Mouse (Mus musculus): ENCODE measurements around the gene Dsn1.

Gene Dsn1

DNA sequence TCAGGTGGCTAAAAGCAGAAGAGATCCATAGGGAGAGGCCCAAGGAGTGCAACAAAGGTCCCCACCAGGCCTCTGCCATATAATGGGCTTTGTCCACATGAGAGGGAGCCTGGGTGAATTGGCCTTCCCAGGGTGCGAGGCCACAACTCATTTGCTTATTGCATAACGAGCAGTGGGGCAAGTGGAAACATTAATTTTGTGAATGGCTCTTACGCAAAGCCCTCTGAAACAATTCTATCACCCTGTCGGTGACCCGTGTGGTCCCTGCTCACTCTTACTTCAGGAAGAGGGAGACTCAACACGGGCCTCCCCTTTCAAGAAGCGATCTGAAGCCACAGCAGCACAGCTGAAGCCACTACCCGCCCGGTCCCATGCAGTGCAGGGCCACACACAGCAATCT lies 30.3 kb upstream of the Dsn1 start:
- ChIA-PET CTCF (interaction anchor here in 2 of 4 experiments (0.6 to 1.0 kb wide), 2 partner anchors 12 to 223 kb away, joined by 3 read pairs; no protein-coding TSS in a partner anchor), POLR2A (interaction anchor here in 3 of 4 experiments (0.6 to 1.7 kb wide), 6 partner anchors 10 to 242 kb away, joined by 3 to 7 read pairs (median 4); no protein-coding TSS in a partner anchor)

DNA sequence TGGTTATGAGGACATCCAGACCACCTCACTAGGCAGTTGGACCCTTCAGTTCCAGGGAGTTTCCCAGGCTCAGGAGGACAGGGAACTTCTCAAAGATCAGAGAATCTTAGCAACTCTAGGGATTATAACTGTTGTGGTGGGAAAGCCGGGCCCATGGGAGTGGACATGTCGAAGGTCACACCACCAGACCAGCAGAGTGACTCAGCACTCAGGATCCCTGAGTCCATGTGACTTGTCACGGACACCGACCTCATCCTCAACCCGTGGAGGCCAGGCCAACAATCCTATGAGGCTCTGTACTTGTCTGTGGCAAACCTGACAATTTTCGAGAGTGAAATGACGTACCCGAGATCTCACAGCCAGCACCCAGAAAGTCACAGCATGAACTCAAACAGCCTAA lies 29.4 kb upstream of the Dsn1 start:
- CTCF ChIA-PET: interaction anchor here in 3 of 4 experiments (0.6 to 1.3 kb wide), 5 partner anchors 8 to 261 kb away, joined by 3 to 10 read pairs (median 3); partner anchors contain the start of gene Myl9 (in 1 of the 3)
- POLR2A ChIA-PET: interaction anchor here in 2 of 4 experiments (0.6 to 1.7 kb wide), 5 partner anchors 9 to 353 kb away, joined by 3 to 7 read pairs (median 3); no protein-coding TSS in a partner anchor

DNA sequence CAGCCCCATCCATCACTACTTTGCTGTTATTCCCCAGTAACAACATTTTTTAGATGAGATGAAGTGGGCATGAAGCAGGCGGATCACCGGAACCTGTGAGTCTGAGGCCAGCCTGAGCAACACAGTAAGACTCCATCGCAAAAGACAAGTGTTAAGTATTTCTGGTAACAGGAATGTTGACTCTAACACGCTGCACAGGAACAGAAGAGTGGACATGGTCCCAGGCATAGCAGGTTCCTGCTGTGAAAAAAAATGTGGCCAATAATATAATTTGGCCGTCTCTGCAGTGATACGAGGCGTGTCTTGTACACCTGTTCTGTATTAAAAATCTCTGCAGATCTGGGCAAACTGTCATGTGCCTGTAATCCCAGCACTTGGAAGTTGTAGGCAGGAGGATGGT lies 28.4 kb upstream of the Dsn1 start:
- ChIA-PET CTCF (interaction anchor here in 1 of 4 experiments (0.7 to 1.3 kb wide), 2 partner anchors 14 to 956 kb away, joined by 3 to 4 read pairs; no protein-coding TSS in a partner anchor), POLR2A (interaction anchor here in 1 of 4 experiments (0.7 to 1.7 kb wide), 2 partner anchors 8 to 46 kb away, joined by 3 to 7 read pairs; no protein-coding TSS in a partner anchor)

- CTCF ChIA-PET: interaction anchor here (0.5 to 2.5 kb wide), 57 partner anchors 9 to 250 kb away, joined by 3 to 30 read pairs (median 4); partner anchors contain the start of genes Dsn1 (in 1 of the 4), Rab5if (in 1 of the 4) and Sla2 (in 1 of the 4)
- POLR2A ChIA-PET: interaction anchor here in 3 of 4 experiments (0.6 to 2.8 kb wide), 14 partner anchors 9 to 79 kb away, joined by 3 to 14 read pairs (median 4); partner anchors contain the start of gene Dsn1 (in 1 of the 3)
These were observed 23.9 kb upstream of the Dsn1 start for GRCm38 (mm10) chr2:157030804-157031203.

GRCm38 (mm10) chr2:157028261-157028660 lies 21.3 kb upstream of the Dsn1 start:
- POLR2A ChIA-PET: interaction anchor here in 2 of 4 experiments (1.3 to 2.9 kb wide), 6 partner anchors 8 to 176 kb away, joined by 3 to 12 read pairs (median 6); partner anchors contain the start of genes Dsn1 (in 1 of the 2) and Rbl1 (in 1 of the 2)
- CTCF ChIA-PET: interaction anchor here in 2 of 4 experiments (0.5 to 1.7 kb wide), 3 partner anchors 12 to 1947 kb away, joined by 5 to 8 read pairs (median 6); no protein-coding TSS in a partner anchor

GRCm38 (mm10) chr2:157027106-157028008 lies 20.4 kb upstream of the Dsn1 start:
- POLR2A ChIA-PET: interaction anchor here in 2 of 4 experiments (0.9 to 2.9 kb wide), 15 partner anchors 9 to 177 kb away, joined by 3 to 12 read pairs (median 4); partner anchors contain the start of genes Dsn1 (in 2 of the 2) and Rbl1 (in 1 of the 2)
- CTCF ChIA-PET: interaction anchor here in 3 of 4 experiments (0.5 to 1.7 kb wide), 3 partner anchors 17 to 144 kb away, joined by 4 to 7 read pairs (median 6); no protein-coding TSS in a partner anchor

GRCm38 (mm10) chr2:157021156-157021555 lies 14.2 kb upstream of the Dsn1 start:
- CTCF ChIA-PET: interaction anchor here (0.5 to 2.1 kb wide), 9 partner anchors 8 to 178 kb away, joined by 3 to 26 read pairs (median 4); no protein-coding TSS in a partner anchor
- POLR2A ChIA-PET: interaction anchor here in 3 of 4 experiments (0.6 to 2.5 kb wide), 25 partner anchors 9 to 574 kb away, joined by 3 to 19 read pairs (median 4); partner anchors contain the start of genes Dsn1 (in 2 of the 3), Rbl1 (in 1 of the 3) and Tgif2 (in 1 of the 3)

DNA sequence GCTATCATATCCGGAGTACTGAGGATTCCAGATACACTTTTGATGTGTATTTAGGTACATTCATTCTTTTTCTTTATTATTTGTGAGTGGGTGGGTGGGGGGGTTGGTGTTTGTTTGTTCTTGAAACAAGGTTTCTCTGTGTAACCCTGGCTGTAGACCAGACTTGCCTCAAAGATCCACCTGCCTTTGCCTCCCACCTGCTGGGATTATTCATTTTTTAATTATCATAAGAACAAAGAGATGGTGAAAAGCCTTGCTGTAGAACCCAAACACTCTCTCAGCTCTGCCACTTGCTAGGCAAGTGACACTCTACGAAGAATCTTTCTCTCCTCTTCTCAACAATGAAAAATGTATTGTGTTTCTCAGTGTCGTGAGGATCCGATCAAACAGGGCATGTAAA lies 12.3 kb upstream of the Dsn1 start:
- ChIA-PET POLR2A (interaction anchor here (0.6 to 4.4 kb wide), 12 partner anchors 9 to 828 kb away, joined by 3 to 23 read pairs (median 4); partner anchors contain the start of genes Dsn1 (in 2 of the 4) and Ndrg3 (in 1 of the 4)), CTCF (interaction anchor here in 3 of 4 experiments (0.7 to 2.9 kb wide), 6 partner anchors 10 to 157 kb away, joined by 3 to 11 read pairs (median 4); partner anchors contain the start of gene Rab5if (in 1 of the 3))

GRCm38 (mm10) chr2:157016529-157017270 lies 9.7 kb upstream of the Dsn1 start:
- CTCF ChIA-PET: interaction anchor here (0.5 to 2.9 kb wide), 9 partner anchors 10 to 392 kb away, joined by 3 to 11 read pairs (median 3); partner anchors contain the start of gene Dsn1 (in 1 of the 4)
- POLR2A ChIA-PET: interaction anchor here in 3 of 4 experiments (0.6 to 4.4 kb wide), 8 partner anchors 10 to 622 kb away, joined by 3 to 23 read pairs (median 4); partner anchors contain the start of genes Dsn1 (in 3 of the 3) and Rab5if (in 1 of the 3)

GRCm38 (mm10) chr2:157012341-157012740 lies 5.4 kb upstream of the Dsn1 start:
- CTCF ChIA-PET: no interaction called here

DNA sequence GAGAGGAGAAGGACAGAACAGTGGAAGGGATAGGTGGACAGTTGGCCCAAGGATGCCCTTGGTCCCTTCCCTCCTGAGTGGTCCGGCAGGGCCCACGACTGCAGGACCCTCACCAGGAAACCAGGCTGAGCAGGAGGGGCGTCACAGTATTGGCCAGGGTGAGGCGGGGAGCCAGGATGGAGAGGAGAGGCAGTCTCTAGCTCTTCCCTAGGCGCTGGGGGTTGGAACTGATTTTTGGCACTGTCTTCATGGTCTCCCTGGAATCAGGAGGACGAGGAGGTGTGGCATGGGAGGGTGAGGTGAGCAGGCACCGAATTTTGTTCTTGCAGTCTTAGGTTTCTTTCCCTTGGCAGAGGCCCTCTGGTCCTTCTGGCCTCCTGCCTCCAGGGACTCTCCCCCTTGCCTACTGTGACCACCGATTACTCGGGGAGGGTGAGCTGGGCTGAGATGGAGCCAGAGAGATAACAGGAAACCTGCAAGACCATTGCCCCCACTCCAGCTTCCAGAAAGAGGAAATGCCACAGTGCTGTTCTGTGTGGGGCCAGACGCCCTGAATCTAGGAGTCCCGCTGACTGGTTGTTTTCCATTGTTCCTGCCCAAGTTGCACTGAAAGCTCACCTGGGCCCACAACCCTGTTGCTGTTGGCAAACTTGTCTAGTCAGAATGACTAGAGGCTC lies 3.8 kb upstream of the Dsn1 start:
- CTCF ChIA-PET: interaction anchor here in 3 of 4 experiments (0.6 to 2.0 kb wide), 4 partner anchors 16 to 201 kb away, joined by 3 to 8 read pairs (median 3); no protein-coding TSS in a partner anchor
- POLR2A ChIA-PET: interaction anchor here in 3 of 4 experiments (0.5 to 2.5 kb wide), 13 partner anchors 8 to 432 kb away, joined by 3 to 10 read pairs (median 4); no protein-coding TSS in a partner anchor

More at GRCm38 (mm10) chr2:157012341-157012740, 5.4 kb upstream of the Dsn1 start:
- POLR2A ChIA-PET: interaction anchor here in 2 of 4 experiments (0.6 to 2.5 kb wide), 5 partner anchors 9 to 571 kb away, joined by 3 to 10 read pairs (median 3); no protein-coding TSS in a partner anchor

GRCm38 (mm10) chr2:157010121-157010520 lies 3.2 kb upstream of the Dsn1 start:
- CTCF ChIA-PET: interaction anchor here in 2 of 4 experiments (0.5 to 2.0 kb wide), 3 partner anchors 17 to 198 kb away, joined by 3 to 8 read pairs (median 6); no protein-coding TSS in a partner anchor
- POLR2A ChIA-PET: interaction anchor here in 2 of 4 experiments (0.5 to 2.2 kb wide), 10 partner anchors 9 to 433 kb away, joined by 3 to 6 read pairs (median 4); no protein-coding TSS in a partner anchor

GRCm38 (mm10) chr2:157008509-157008908 lies 1.6 kb upstream of the Dsn1 start:
- ChIA-PET POLR2A (interaction anchor here in 3 of 4 experiments (0.6 to 3.0 kb wide), 10 partner anchors 8 to 607 kb away, joined by 3 to 23 read pairs (median 4); no protein-coding TSS in a partner anchor), CTCF (no interaction called here)

- ChIA-PET CTCF (interaction anchor here in 3 of 4 experiments (0.6 to 1.7 kb wide), 4 partner anchors 10 to 127 kb away, joined by 3 to 4 read pairs (median 3); no protein-coding TSS in a partner anchor), POLR2A (interaction anchor here in 3 of 4 experiments (0.6 to 3.0 kb wide), 37 partner anchors 8 to 460 kb away, joined by 3 to 27 read pairs (median 4); partner anchors contain the start of genes Ndrg3 (in 2 of the 3), Rbl1 (in 2 of the 3), Aar2 (in 1 of the 3) and Rab5if (in 1 of the 3))
These were observed 261 bp upstream of the Dsn1 start for GRCm38 (mm10) chr2:157007234-157007596.

GRCm38 (mm10) chr2:157002321-157002720 lies 4.6 kb downstream of the Dsn1 start:
- ChIA-PET CTCF (interaction anchor here in 1 of 4 experiments (1.0 kb wide), 1 partner anchor 115 kb away, joined by 4 read pairs; no protein-coding TSS in a partner anchor), POLR2A (interaction anchor here in 2 of 4 experiments (0.7 to 0.9 kb wide), 2 partner anchors 17 to 21 kb away, joined by 3 to 5 read pairs; no protein-coding TSS in a partner anchor)

- CTCF ChIA-PET: no interaction called here
- POLR2A ChIA-PET: interaction anchor here in 3 of 4 experiments (0.7 to 1.6 kb wide), 3 partner anchors 8 to 40 kb away, joined by 4 to 7 read pairs (median 5); partner anchors contain the start of gene Dsn1 (in 2 of the 3)
These were observed 8.7 kb downstream of the Dsn1 start for GRCm38 (mm10) chr2:156998263-156998662.

Measured in embryonic stem cell, embryonic (primary cell).